ENCODE assay signal across 14 mouse cellular contexts in genomic region chr15:97721008-97721701, GRCm38 (mm10). TPM values are rescaled to one million over a fixed set of nuclear protein-coding genes. Genes with fewer than 3 reads are reported as not detected.
DNase-seq lines count a peak whose midpoint lies in the region; ATAC-seq lines count a peak whose summit lies in the region.
"Had no signal": no experiment of that assay in that cellular context is flagged by ENCODE, and none has a peak within 500 bp of the region (broad histone marks: within the 10 kb centered on the region; RNA-seq: fewer than 3 reads in every experiment).

No protein-coding gene starts in this region.

- no peaks in the 10 kb centered on the region for H3K27me3 ChIP-seq in kidney, embryonic 14.5 days (ENCODE audit: control insufficient read depth, insufficient read depth, low read length)
- H3K27me3 ChIP-seq: lung, embryonic 15.5 days had no signal

- no peaks in the 10 kb centered on the region for H3K36me3 ChIP-seq in kidney, embryonic 14.5 days (ENCODE audit: control insufficient read depth, insufficient read depth, low read length)
- H3K36me3 ChIP-seq: G1E; lung, embryonic 15.5 days had no signal

- no peak overlapping the region for H3K4me3 ChIP-seq in kidney, embryonic 14.5 days (ENCODE audit: low read length)
- H3K4me3 ChIP-seq: lung, embryonic 15.5 days had no signal

- intact Hi-C loops in left cerebral cortex, postnatal 25 days (cut with DNase I) = loop anchor here (5.0 kb wide), 1 partner anchor 46 kb away; the partner anchor contains the start of gene Rapgef3
- intact Hi-C loops in left cerebral cortex, postnatal 4 days (cut with DNase I) = no loop called here

- no peak for ATAC-seq in kidney, embryonic 14.5 days (ENCODE audit: low FRiP score, low TSS enrichment)
- peak; percentile 71 for ATAC-seq in granulocyte monocyte progenitor cell, adult 5-6 weeks (replicated peaks; ENCODE audit: poor library complexity, severe bottlenecking)
- ATAC-seq: forebrain, embryonic 14.5 days had no signal

- no peak overlapping the region for H3K27ac ChIP-seq in kidney, embryonic 14.5 days (ENCODE audit: low read depth, low read length)
- H3K27ac ChIP-seq: hindbrain, embryonic 14.5 days had no signal

- DNase-seq in kidney, adult 11 months = peak; percentile 46
- peak; percentile 57 for DNase-seq in CD4-positive, CD25-positive, alpha-beta regulatory T cell, adult 2 months (ENCODE audit: low read depth, low spot score)
- DNase-seq in naive thymus-derived CD4-positive, alpha-beta T cell, adult 2 months (ENCODE audit: low read depth) = peak; percentile 68
- no peak for DNase-seq in left cerebral cortex, postnatal 25 days (ENCODE audit: low spot score in 2 of 2)
- DNase-seq in ovary, postnatal 14 days (ENCODE audit: low spot score) = no peak
- DNase-seq in left cerebral cortex, postnatal 4 days = no peak
- DNase-seq: adrenal gland, postnatal 10 days; cerebellum, postnatal 36 days had no signal

- 56% methylated on average over 15 of the region's 15 CpGs for WGBS in kidney, embryonic 14.5 days

- no peak overlapping the region for H3K4me2 ChIP-seq in kidney, embryonic 14.5 days (replicated peaks; ENCODE audit: low read depth, low read length)
- H3K4me2 ChIP-seq: hindbrain, embryonic 14.5 days; lung, embryonic 15.5 days had no signal

- H3K9ac ChIP-seq in kidney, embryonic 14.5 days (ENCODE audit: low read depth, low read length) = no peak overlapping the region
- H3K9ac ChIP-seq: hindbrain, embryonic 14.5 days; lung, embryonic 15.5 days had no signal

- no peaks in the 10 kb centered on the region for H3K9me3 ChIP-seq in kidney, embryonic 14.5 days (ENCODE audit: control insufficient read depth, low read length)
- H3K9me3 ChIP-seq: G1E; lung, embryonic 15.5 days had no signal

- no peaks in the 10 kb centered on the region for H3K4me1 ChIP-seq in kidney, embryonic 14.5 days (ENCODE audit: control insufficient read depth, insufficient read depth, low read length)

RNA-seq across cellular contexts. Expression of gene Endou, which starts 10.0 kb away (rescaled TPM):
- polyA plus RNA-seq in kidney, embryonic 14.5 days (2014; fragmentation: Nextera tagmentation; extraction: Ambion mirVana) = 0.20 and 0.34 TPM in 2 replicates
- 0.53 and 2.8 TPM in 2 replicates for total RNA-seq in granulocyte monocyte progenitor cell, adult 5-6 weeks (2014; fragmentation: Nextera tagmentation)
- total RNA-seq in granulocyte monocyte progenitor cell, adult 5-6 weeks (2017) = 1.7 and 2.2 TPM in 2 replicates
- total RNA-seq in left cerebral cortex, postnatal 25 days (2021) = 1 to 10 TPM; 2.3 to 2.7 TPM
- total RNA-seq in left cerebral cortex, postnatal 4 days (2021) = under 1 TPM; 0.16 to 0.18 TPM
- polyA plus RNA-seq: G1E had no signal

RNA-seq across cellular contexts. Expression of gene Rpap3, which starts 15.5 kb away (rescaled TPM):
- polyA plus RNA-seq in kidney, embryonic 14.5 days (2014; fragmentation: Nextera tagmentation; extraction: Ambion mirVana) = 37.2 and 47.2 TPM in 2 replicates
- total RNA-seq in granulocyte monocyte progenitor cell, adult 5-6 weeks (2014; fragmentation: Nextera tagmentation) = 25.7 and 31.1 TPM in 2 replicates
- total RNA-seq in granulocyte monocyte progenitor cell, adult 5-6 weeks (2017) = 33.2 and 46.7 TPM in 2 replicates
- total RNA-seq in left cerebral cortex, postnatal 25 days (2021) = 10 to 100 TPM; 26.3 to 28.3 TPM
- total RNA-seq in left cerebral cortex, postnatal 4 days (2021) = 10 to 100 TPM; 33.8 to 34.6 TPM

RNA-seq across cellular contexts. Expression of gene Rapgef3, which starts 46.6 kb away (rescaled TPM):
- polyA plus RNA-seq in kidney, embryonic 14.5 days (2014; fragmentation: Nextera tagmentation; extraction: Ambion mirVana) = 11.9 and 15.7 TPM in 2 replicates
- 8.4 and 33.0 TPM in 2 replicates for total RNA-seq in granulocyte monocyte progenitor cell, adult 5-6 weeks (2014; fragmentation: Nextera tagmentation)
- total RNA-seq in granulocyte monocyte progenitor cell, adult 5-6 weeks (2017) = 11.9 and 19.1 TPM in 2 replicates
- total RNA-seq in left cerebral cortex, postnatal 25 days (2021) = 10 to 100 TPM; 33.1 to 35.1 TPM
- 10 to 100 TPM; 21.2 to 24.2 TPM for total RNA-seq in left cerebral cortex, postnatal 4 days (2021)

RNA-seq across cellular contexts. Expression of gene Slc48a1, which starts 57.2 kb away (rescaled TPM):
- polyA plus RNA-seq in kidney, embryonic 14.5 days (2014; fragmentation: Nextera tagmentation; extraction: Ambion mirVana) = 34.4 and 36.1 TPM in 2 replicates
- total RNA-seq in granulocyte monocyte progenitor cell, adult 5-6 weeks (2014; fragmentation: Nextera tagmentation) = 97.0 and 99.2 TPM in 2 replicates
- total RNA-seq in granulocyte monocyte progenitor cell, adult 5-6 weeks (2017) = 67.6 and 71.6 TPM in 2 replicates
- total RNA-seq in left cerebral cortex, postnatal 25 days (2021) = 100 to 1,000 TPM; 181 to 190 TPM
- 10 to 100 TPM; 81.8 to 84.6 TPM for total RNA-seq in left cerebral cortex, postnatal 4 days (2021)

Comparison
In these comparisons a context has a peak if more than half of its experiments do, and no peak if none do; other contexts are left out.
1. DNase-seq: peak in kidney, adult 11 months (single experiment), CD4-positive, CD25-positive, alpha-beta regulatory T cell, adult 2 months (single experiment) and naive thymus-derived CD4-positive, alpha-beta T cell, adult 2 months (single experiment); none in left cerebral cortex, postnatal 25 days (0 of 2), ovary, postnatal 14 days (single experiment) and left cerebral cortex, postnatal 4 days (single experiment).